Mouse (Mus musculus) heart, embryonic 14.5 days (tissue): ENCODE data around the gene Ttc41. TPM values are rescaled to one million over a fixed set of nuclear protein-coding genes. Genes with fewer than 3 reads are reported as not detected.

Experiments
- ATAC-seq: fragments of 200-750 bp; cut with Nextera tagmentation; 2 replicates; pipeline ENCODE4 v1.8.0; 2017; ENCODE audit warnings: low read depth, moderate TSS enrichment; ENCODE audit not compliant: insufficient number of reproducible peaks, insufficient read depth, low FRiP score
- H3K27ac ChIP-seq, 2 experiments: fragments of 200-500 bp in 1 of 2; fragments of 300-500 bp in 1 of 2; sonication (generic) in 1 of 2; replicated peaks in 1 of 2; 2 replicates each; pipeline ENCODE4 v1.5.1; 2012 to 2014; ENCODE audit warnings: low read depth in 2 of 2, low read length in 2 of 2, control low read depth in 1 of 2, mild to moderate bottlenecking in 1 of 2, mixed read lengths in 1 of 2; ENCODE audit not compliant: control insufficient read depth in 1 of 2, insufficient read depth in 1 of 2
- H3K27me3 ChIP-seq: fragments of 300-500 bp; sonication (generic); 2 replicates; pipeline ENCODE4 v1.6.1; 2014; ENCODE audit warnings: mild to moderate bottlenecking, low read length, control low read depth; ENCODE audit not compliant: control insufficient read depth, insufficient read depth
- H3K36me3 ChIP-seq: fragments of 300-500 bp; sonication (generic); 2 replicates; pipeline ENCODE4 v1.6.1; 2014; ENCODE audit warnings: mild to moderate bottlenecking, control low read depth, low read length, mixed read lengths; ENCODE audit not compliant: control insufficient read depth, insufficient read depth
- H3K4me1 ChIP-seq, 2 experiments: fragments of 200-500 bp in 1 of 2; fragments of 300-500 bp in 1 of 2; sonication (generic) in 1 of 2; 2 replicates each; pipeline ENCODE4 v1.6.1; 2012 to 2014; ENCODE audit warnings: low read length in 2 of 2, control low read depth in 1 of 2, mixed read lengths in 1 of 2; ENCODE audit not compliant: control insufficient read depth in 2 of 2, insufficient read depth in 2 of 2
- H3K4me2 ChIP-seq: fragments of 300-500 bp; sonication (generic); 2 replicates; pipeline ENCODE4 v1.6.1; 2014; ENCODE audit warnings: mild to moderate bottlenecking, low read length
- H3K4me3 ChIP-seq, 2 experiments: fragments of 200-500 bp in 1 of 2; fragments of 300-500 bp in 1 of 2; sonication (generic) in 1 of 2; 2 replicates each; pipeline ENCODE4 v1.5.1; 2012 to 2014; ENCODE audit warnings: low read length in 2 of 2, mild to moderate bottlenecking in 2 of 2, control low read depth in 1 of 2, low read depth in 1 of 2, moderate library complexity in 1 of 2; ENCODE audit not compliant: control insufficient read depth in 1 of 2, insufficient read depth in 1 of 2
- H3K9ac ChIP-seq: fragments of 300-500 bp; sonication (generic); 2 replicates; pipeline ENCODE4 v1.6.1; 2014; ENCODE audit warnings: mild to moderate bottlenecking, low read length
- H3K9me3 ChIP-seq: fragments of 300-500 bp; sonication (generic); 2 replicates; pipeline ENCODE4 v1.6.1; 2016; ENCODE audit warnings: low read length, control low read depth; ENCODE audit not compliant: control insufficient read depth
- WGBS: fragments of 180-500 bp; shearing (Covaris S2); extraction: QIAGEN DNeasy Blood & Tissue Kit; methylation state at CpG from one replicate; pipeline ENCODE4 v1.1.7; 2014; 5-methylcytosine and 5-hydroxymethylcytosine counted together
- polyA plus RNA-seq: library from polyadenylated mRNA; unstranded; fragments of >200 nt; fragmentation: Nextera tagmentation; extraction: Ambion mirVana; gene quantifications from 2 replicates; pipeline ENCODE4 v1.2.1, GENCODE M21; 2014

Ttc41 gene
- polyA plus RNA-seq, 1 experiment from 2014 or later: 1.5 TPM

DNA sequence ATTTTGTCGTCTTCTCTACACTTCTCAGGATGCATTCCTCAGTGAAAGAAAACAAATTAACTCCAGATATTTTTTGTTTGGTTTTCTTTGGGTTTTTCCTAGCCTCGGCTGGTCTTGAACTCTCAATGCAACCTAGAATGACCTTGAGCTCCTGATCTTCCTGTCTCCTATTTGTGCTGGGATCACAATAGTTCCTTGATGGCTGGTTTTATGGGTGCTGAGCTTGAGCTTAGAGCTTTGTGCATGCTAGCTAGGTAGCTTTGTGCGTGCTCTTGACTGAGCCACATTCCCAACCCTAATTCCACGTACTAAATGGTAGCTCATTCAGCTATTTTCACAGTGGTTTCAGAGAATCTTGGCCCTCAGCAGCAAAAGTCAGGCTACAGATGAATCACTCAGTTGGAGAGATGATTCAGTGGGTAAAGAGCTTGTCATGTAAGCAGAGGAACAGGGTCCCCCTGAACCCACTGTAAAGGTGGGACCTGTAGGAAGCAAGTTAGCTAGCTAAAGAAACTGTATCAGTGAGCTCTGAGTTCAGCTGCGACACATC is 78.6 kb downstream of the Ttc41 start:
- 83% methylated on average over 5 of the region's 5 CpGs for WGBS
- Histone ChIP-seq H3K36me3 (no peaks in the 10 kb centered on the region), H3K27me3 (no peaks in the 10 kb centered on the region), H3K27ac (no peak overlapping the region), H3K4me2 (no peak overlapping the region), H3K9ac (no peak overlapping the region), H3K4me3 (no peak overlapping the region), H3K9me3 (no peaks in the 10 kb centered on the region), H3K4me1 (peaks cover 11 to 34% of the 10 kb centered on the region in 2 experiments)
- no peak for ATAC-seq

- Histone ChIP-seq H3K4me2 (no peak overlapping the region), H3K27ac (no peak overlapping the region), H3K27me3 (no peaks in the 10 kb centered on the region), H3K36me3 (no peaks in the 10 kb centered on the region), H3K4me1 (peaks cover 6 to 28% of the 10 kb centered on the region in 2 experiments), H3K9ac (no peak overlapping the region), H3K9me3 (no peaks in the 10 kb centered on the region), H3K4me3 (no peak overlapping the region)
- ATAC-seq: no peak
- WGBS: 72% methylated on average over 2 of the region's 2 CpGs
Observed at GRCm38 (mm10) chr10:86785396-86785795, 79.8 kb downstream of the Ttc41 start.

DNA sequence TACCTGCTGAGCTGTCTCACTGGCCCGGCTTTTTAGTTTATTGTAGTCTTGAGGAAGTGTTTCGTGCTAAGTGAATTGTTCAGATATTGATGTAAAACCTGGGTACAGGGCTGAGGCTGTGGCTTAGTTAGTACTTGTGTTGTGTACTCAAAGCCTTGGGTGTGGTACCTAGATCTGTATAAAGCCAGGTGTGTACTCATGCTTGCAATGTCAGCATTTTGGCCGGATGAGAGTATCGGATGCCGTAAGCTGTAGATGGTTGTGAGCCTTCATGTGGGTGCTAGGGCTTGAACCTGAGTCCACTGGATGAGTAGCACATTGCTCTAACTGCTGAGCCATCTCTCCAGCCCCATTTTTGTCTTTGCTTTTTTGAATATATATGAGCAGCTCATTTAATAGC is 80.5 kb downstream of the Ttc41 start:
- no peaks in the 10 kb centered on the region for H3K27me3 ChIP-seq
- no peak overlapping the region for H3K9ac ChIP-seq
- H3K27ac ChIP-seq: no peak overlapping the region
- H3K4me1 ChIP-seq: peaks cover 6 to 23% of the 10 kb centered on the region in 2 experiments
- H3K36me3 ChIP-seq: no peaks in the 10 kb centered on the region
- no peaks in the 10 kb centered on the region for H3K9me3 ChIP-seq
- no peak overlapping the region for H3K4me2 ChIP-seq
- H3K4me3 ChIP-seq: no peak overlapping the region
- 92% methylated on average over 5 of the region's 5 CpGs for WGBS
- no peak for ATAC-seq

- WGBS: 58% methylated on average over 5 of the region's 5 CpGs
Observed at GRCm38 (mm10) chr10:86788193-86788592, 82.6 kb downstream of the Ttc41 start.

GRCm38 (mm10) chr10:86789146-86789672 is 83.6 kb downstream of the Ttc41 start:
- H3K9me3 ChIP-seq: no peaks in the 10 kb centered on the region
- H3K9ac ChIP-seq: no peak overlapping the region
- ATAC-seq: no peak
- H3K4me3 ChIP-seq: no peak overlapping the region
- no peak overlapping the region for H3K27ac ChIP-seq
- H3K27me3 ChIP-seq: no peaks in the 10 kb centered on the region
- no peaks in the 10 kb centered on the region for H3K36me3 ChIP-seq
- H3K4me1 ChIP-seq: peaks cover 15 to 37% of the 10 kb centered on the region in 2 experiments
- WGBS: 86% methylated on average over 7 of the region's 7 CpGs
- H3K4me2 ChIP-seq: no peak overlapping the region

More at GRCm38 (mm10) chr10:86788193-86788592, 82.6 kb downstream of the Ttc41 start:
- Histone ChIP-seq H3K9ac (no peak overlapping the region), H3K4me3 (no peak overlapping the region), H3K4me2 (no peak overlapping the region), H3K36me3 (no peaks in the 10 kb centered on the region), H3K27me3 (no peaks in the 10 kb centered on the region), H3K4me1 (peaks cover 9 to 27% of the 10 kb centered on the region in 2 experiments), H3K27ac (no peak overlapping the region), H3K9me3 (no peaks in the 10 kb centered on the region)
- ATAC-seq: no peak

- WGBS: 58% methylated on average over 7 of the region's 7 CpGs
- H3K9me3 ChIP-seq: no peaks in the 10 kb centered on the region
- H3K4me2 ChIP-seq: no peak overlapping the region
- ATAC-seq: no peak
- H3K4me3 ChIP-seq: no peak overlapping the region
- H3K4me1 ChIP-seq: peaks cover 26 to 50% of the 10 kb centered on the region in 2 experiments
- H3K9ac ChIP-seq: no peak overlapping the region
- H3K27ac ChIP-seq: no peak overlapping the region
- no peaks in the 10 kb centered on the region for H3K36me3 ChIP-seq
- no peaks in the 10 kb centered on the region for H3K27me3 ChIP-seq
Observed at GRCm38 (mm10) chr10:86791507-86792184, 86.0 kb downstream of the Ttc41 start.

DNA sequence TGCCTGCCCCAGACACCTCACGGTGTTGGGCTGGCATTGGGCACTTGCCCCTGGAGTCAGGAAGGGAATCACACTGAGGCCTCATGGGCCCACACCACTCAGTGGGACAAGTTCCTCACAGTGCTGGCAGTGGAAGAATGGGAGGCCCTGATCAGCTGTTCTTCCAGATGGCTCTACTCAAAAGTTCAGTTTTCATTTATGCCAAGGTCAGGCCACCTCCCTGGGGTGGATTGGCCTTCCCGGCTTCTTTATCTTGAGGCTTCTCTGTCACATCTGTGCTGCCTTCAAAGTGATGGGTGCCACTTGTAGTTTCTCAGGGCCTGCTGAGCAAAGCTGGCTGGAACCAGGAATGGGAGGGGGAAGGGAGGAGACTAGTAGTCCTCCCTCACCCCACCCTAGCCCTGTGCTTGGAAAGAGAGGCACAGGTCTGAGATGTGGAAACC is 87.9 kb downstream of the Ttc41 start:
- Histone ChIP-seq H3K36me3 (no peaks in the 10 kb centered on the region), H3K4me2 (no peak overlapping the region), H3K9me3 (no peaks in the 10 kb centered on the region), H3K27ac (peak overlapping the region; percentile 48 to 74), H3K4me1 (peaks cover 22 to 45% of the 10 kb centered on the region in 2 experiments), H3K9ac (peak overlapping the region; percentile 16; the same call in 1 of the 2 replicates), H3K4me3 (no peak overlapping the region), H3K27me3 (no peaks in the 10 kb centered on the region)
- 46% methylated on average over 2 of the region's 2 CpGs for WGBS
- ATAC-seq: peak; percentile 48; the same call in 1 of the 2 replicates
